Mouse (Mus musculus): ENCODE measurements around the gene Ggnbp2.
"Not testable (repeated sequence)": the region's sequence is repeated elsewhere in the genome, so short reads cannot be mapped to it uniquely, and the experiment has no call there.

DNA sequence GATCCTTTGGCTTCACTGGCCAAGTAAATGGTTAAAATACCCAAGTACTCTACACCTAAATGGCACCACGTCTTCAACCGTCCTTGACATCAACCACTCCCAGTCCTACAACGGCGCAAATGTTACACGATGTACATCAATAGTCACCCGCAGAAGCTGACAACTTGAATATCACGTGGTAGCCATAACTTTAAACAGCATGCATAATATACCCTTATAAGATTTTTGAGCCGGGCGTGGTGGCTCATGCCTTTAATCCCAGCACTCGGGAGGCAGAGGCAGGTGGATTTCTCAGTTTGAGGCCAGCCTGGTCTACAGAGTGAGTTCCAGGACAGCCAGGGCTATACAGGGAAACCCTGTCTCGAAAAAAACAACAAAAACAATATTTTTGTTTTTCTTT lies 41.1 kb downstream of the Ggnbp2 start:
- not testable (repeated sequence) for TF ChIP-seq TAL1, GATA1 (IDR thresholded peaks at IDR 0.05; ENCODE audit: low read length)
